Mouse (Mus musculus) CH12.LX (cell line): ENCODE data around the gene Foxc2. TPM values are rescaled to one million over a fixed set of nuclear protein-coding genes. Genes with fewer than 3 reads are reported as not detected.

Experiments
- DNase-seq: peaks from one replicate; pipeline ENCODE4 v3.0.0-alpha.2; 2013; ENCODE audit errors: extremely low read depth
- H3K27ac ChIP-seq: 2 replicates; pipeline ENCODE4 v1.5.1; 2012; ENCODE audit warnings: low read depth, mild to moderate bottlenecking, control low read depth, moderate library complexity; ENCODE audit not compliant: insufficient read depth
- H3K27me3 ChIP-seq: replicated peaks from 2 replicates; pipeline ENCODE3; 2012; ENCODE audit warnings: inconsistent platforms
- H3K36me3 ChIP-seq, 2 experiments: replicated peaks in 1 of 2; 2 replicates each; pipeline versions ENCODE3 to v1.6.1; 2012; ENCODE audit warnings: inconsistent platforms in 1 of 2, low read length in 1 of 2, mild to moderate bottlenecking in 1 of 2, mixed read lengths in 1 of 2, moderate library complexity in 1 of 2; ENCODE audit not compliant: control insufficient read depth in 1 of 2, insufficient read depth in 1 of 2
- H3K4me1 ChIP-seq, 2 experiments: 2 replicates each; pipeline ENCODE4 v1.6.1; 2012; ENCODE audit warnings: inconsistent platforms in 1 of 2, moderate library complexity in 1 of 2; ENCODE audit not compliant: insufficient read depth in 2 of 2, control insufficient read depth in 1 of 2
- H3K4me2 ChIP-seq: 2 replicates; pipeline ENCODE4 v1.6.1; 2012; ENCODE audit warnings: low read depth, mild to moderate bottlenecking, control low read depth; ENCODE audit not compliant: poor library complexity, insufficient read depth, severe bottlenecking
- H3K4me3 ChIP-seq, 3 experiments: fragments of 150-350 bp in 1 of 3; sonication (generic) in 1 of 3; replicated peaks in 1 of 3; 2 replicates each; pipeline versions ENCODE3 to v1.5.1; 2011 to 2012; ENCODE audit warnings: low read depth in 2 of 3, low read length in 2 of 3, mild to moderate bottlenecking in 2 of 3, moderate library complexity in 2 of 3, control low read depth in 1 of 3, improper control_type of control experiment in 1 of 3, inconsistent platforms in 1 of 3, mixed read lengths in 1 of 3; ENCODE audit not compliant: poor library complexity in 1 of 3
- H3K79me2 ChIP-seq: replicated peaks from 2 replicates; pipeline ENCODE4 v1.6.1; 2012; ENCODE audit warnings: mild to moderate bottlenecking, moderate library complexity; ENCODE audit not compliant: control insufficient read depth, poor library complexity, insufficient read depth, severe bottlenecking; ENCODE audit errors: extremely low read depth
- H3K9ac ChIP-seq: 2 replicates; pipeline ENCODE4 v1.6.1; 2012; ENCODE audit warnings: low read depth, mild to moderate bottlenecking, control low read depth, moderate library complexity; ENCODE audit not compliant: insufficient read depth
- H3K9me3 ChIP-seq: replicated peaks from 2 replicates; pipeline ENCODE3; 2012; ENCODE audit warnings: low read length, inconsistent platforms, mixed read lengths
- BHLHE40 ChIP-seq: IDR thresholded peaks from 2 replicates; pipeline ENCODE4 v1.6.1; 2011; ENCODE audit warnings: mild to moderate bottlenecking, low read depth, low read length, improper control_type of control experiment
- CHD2 ChIP-seq: IDR thresholded peaks from 2 replicates; pipeline ENCODE4 v1.6.1; 2011; ENCODE audit warnings: low read length, improper control_type of control experiment
- CTCF ChIP-seq, 2 experiments: IDR thresholded peaks in 1 of 2; conservative IDR thresholded peaks in 1 of 2; 2 replicates each; pipeline ENCODE4 v1.5.1; 2011 to 2012; ENCODE audit warnings: low read depth in 2 of 2, low read length in 2 of 2, improper control_type of control experiment in 1 of 2, inconsistent platforms in 1 of 2, mild to moderate bottlenecking in 1 of 2, moderate library complexity in 1 of 2
- E2F4 ChIP-seq: IDR thresholded peaks from 2 replicates; pipeline ENCODE4 v1.6.1; 2011; ENCODE audit warnings: low read depth, low read length, improper control_type of control experiment; ENCODE audit not compliant: insufficient replicate concordance
- ELF1 ChIP-seq: IDR thresholded peaks from 2 replicates; pipeline ENCODE4 v1.6.1; 2014; ENCODE audit warnings: low read depth, mild to moderate bottlenecking, inconsistent platforms, low read length, improper control_type of control experiment
- EP300 ChIP-seq: IDR thresholded peaks from 2 replicates; pipeline ENCODE4 v1.6.1; 2011; ENCODE audit warnings: low read length, improper control_type of control experiment
- ETS1 ChIP-seq: conservative IDR thresholded peaks from 2 replicates; pipeline ENCODE4 v1.6.1; 2012; ENCODE audit warnings: low read depth, mild to moderate bottlenecking, inconsistent platforms, low read length, improper control_type of control experiment, moderate library complexity
- GABPA ChIP-seq: IDR thresholded peaks from 2 replicates; pipeline ENCODE4 v1.6.1; 2012; ENCODE audit warnings: low read depth, low read length, improper control_type of control experiment, inconsistent platforms; ENCODE audit not compliant: insufficient replicate concordance
- HCFC1 ChIP-seq: IDR thresholded peaks from 2 replicates; pipeline ENCODE4 v1.6.1; 2012; ENCODE audit warnings: low read depth, mild to moderate bottlenecking, inconsistent platforms, low read length, improper control_type of control experiment
- IRF4 ChIP-seq: IDR thresholded peaks from 2 replicates; pipeline ENCODE4 v1.6.1; 2014; ENCODE audit warnings: low read depth, mild to moderate bottlenecking, inconsistent platforms, low read length, improper control_type of control experiment
- JUN ChIP-seq: IDR thresholded peaks from 2 replicates; pipeline ENCODE4 v1.6.1; 2011; ENCODE audit warnings: low read depth, mild to moderate bottlenecking, low read length, improper control_type of control experiment, moderate library complexity; ENCODE audit not compliant: insufficient read depth
- KAT2A ChIP-seq: IDR thresholded peaks from 2 replicates; pipeline ENCODE4 v1.6.1; 2012; ENCODE audit warnings: low read length, improper control_type of control experiment, inconsistent platforms; ENCODE audit not compliant: insufficient replicate concordance
- MAFK ChIP-seq: IDR thresholded peaks from 2 replicates; pipeline ENCODE4 v1.6.1; 2011; ENCODE audit warnings: low read length, improper control_type of control experiment; ENCODE audit not compliant: insufficient replicate concordance
- MAZ ChIP-seq: IDR thresholded peaks from 2 replicates; pipeline ENCODE4 v1.6.1; 2012; ENCODE audit warnings: low read depth, mild to moderate bottlenecking, inconsistent platforms, low read length, improper control_type of control experiment, moderate library complexity
- MEF2A ChIP-seq: IDR thresholded peaks from 2 replicates; pipeline ENCODE4 v1.6.1; 2014; ENCODE audit warnings: low read depth, mild to moderate bottlenecking, inconsistent platforms, low read length, improper control_type of control experiment, borderline replicate concordance
- MXI1 ChIP-seq: IDR thresholded peaks from 2 replicates; pipeline ENCODE4 v1.6.1; 2011; ENCODE audit warnings: mild to moderate bottlenecking, low read depth, low read length, improper control_type of control experiment
- PAX5 ChIP-seq: IDR thresholded peaks from 2 replicates; pipeline ENCODE4 v1.6.1; 2012; ENCODE audit warnings: low read length, inconsistent platforms, mixed read lengths
- POLR2A ChIP-seq: IDR thresholded peaks from 2 replicates; pipeline ENCODE4 v1.6.1; 2011; ENCODE audit warnings: low read depth, mild to moderate bottlenecking, improper control_type of control experiment, low read length
- RCOR1 ChIP-seq: conservative IDR thresholded peaks from 2 replicates; pipeline ENCODE4 v1.6.1; 2012; ENCODE audit warnings: low read depth, mild to moderate bottlenecking, inconsistent platforms, low read length, improper control_type of control experiment
- SIN3A ChIP-seq: IDR thresholded peaks from 2 replicates; pipeline ENCODE4 v1.6.1; 2012; ENCODE audit warnings: low read length, improper control_type of control experiment, inconsistent platforms
- TBP ChIP-seq: conservative IDR thresholded peaks from 2 replicates; pipeline ENCODE4 v1.6.1; 2011; ENCODE audit warnings: low read depth, low read length, improper control_type of control experiment
- TCF12 ChIP-seq: IDR thresholded peaks from 2 replicates; pipeline ENCODE4 v1.6.1; 2014; ENCODE audit warnings: low read depth, mild to moderate bottlenecking, inconsistent platforms, low read length, improper control_type of control experiment
- UBTF ChIP-seq: IDR thresholded peaks from 2 replicates; pipeline ENCODE4 v1.6.1; 2012; ENCODE audit warnings: low read depth, mild to moderate bottlenecking, inconsistent platforms, low read length, improper control_type of control experiment, moderate library complexity
- ZC3H11A ChIP-seq: IDR thresholded peaks from 2 replicates; pipeline ENCODE4 v1.6.1; 2012; ENCODE audit warnings: low read depth, mild to moderate bottlenecking, inconsistent platforms, low read length, improper control_type of control experiment
- ZKSCAN1 ChIP-seq: IDR thresholded peaks from 2 replicates; pipeline ENCODE4 v1.6.1; 2012; ENCODE audit warnings: low read depth, inconsistent platforms, low read length, improper control_type of control experiment, borderline replicate concordance
- ZNF384 ChIP-seq: IDR thresholded peaks from 2 replicates; pipeline ENCODE4 v1.6.1; 2012; ENCODE audit warnings: low read depth, low read length, improper control_type of control experiment, inconsistent platforms
- dilution Hi-C: fragments of 300-500 bp; cut with MboI; formaldehyde crosslinking; loops from 2 replicates; pipeline ENCODE4 v1.14.3; 2020; ENCODE audit warnings: low sequenced_read_pairs; ENCODE audit not compliant: extremely low pct_unique_long_range_greater_than_20kb, extremely low pct_ligation_motif_present
- in situ Hi-C: fragments of 300-500 bp; cut with MboI; formaldehyde crosslinking; loops from 3 replicates; pipeline ENCODE4 v1.14.3; 2019; ENCODE audit warnings: low sequenced_read_pairs, low pct_ligation_motif_present, low pct_unique_long_range_greater_than_20kb, mixed read lengths
- polyA plus RNA-seq: library from polyadenylated mRNA; unstranded; fragments of >175 nt; gene quantifications from 2 replicates; pipeline ENCODE4 v1.2.1, GENCODE M21; 2012; ENCODE audit warnings: low read depth; ENCODE audit not compliant: insufficient read length
- total RNA-seq, 2 experiments: library from RNA; depleted of rRNA; stranded (reverse); fragments of 300-350 nt in 1 of 2; fragments of >200 nt in 1 of 2; gene quantifications; 2 replicates each; pipeline ENCODE4 v1.2.3; 2012 to 2014

The Foxc2 gene
- total and polyA plus RNA-seq, 3 experiments = not detected

- Histone ChIP-seq H3K4me3 (no peak overlapping the region), H3K4me2 (no peak overlapping the region), H3K27ac (no peak overlapping the region), H3K9me3 (peaks cover 25% of the 10 kb centered on the region), H3K79me2 (no peaks in the 10 kb centered on the region), H3K9ac (no peak overlapping the region), H3K36me3 (no peaks in the 10 kb centered on the region), H3K4me1 (no peaks in the 10 kb centered on the region), H3K27me3 (peaks cover 65% of the 10 kb centered on the region)
- dilution Hi-C loops (no loop called here), in situ Hi-C loops (no loop called here)
- TF ChIP-seq MAFK (no peak), GABPA (no peak), CHD2 (no peak), EP300 (no peak), MEF2A (no peak), UBTF (no peak), MAZ (no peak), IRF4 (no peak), MXI1 (no peak), ZC3H11A (no peak), TCF12 (no peak), HCFC1 (no peak)
- no peak for DNase-seq
Observed at GRCm38 (mm10) chr8:121085561-121085960, 30.4 kb upstream of the Foxc2 start.

GRCm38 (mm10) chr8:121086004-121086900, 29.7 kb upstream of the Foxc2 start:
- dilution Hi-C loops = no loop called here
- H3K27me3 ChIP-seq = peaks cover 66% of the 10 kb centered on the region
- no peak overlapping the region for H3K9ac ChIP-seq
- no peak overlapping the region for H3K4me3 ChIP-seq
- H3K4me1 ChIP-seq = no peaks in the 10 kb centered on the region
- H3K36me3 ChIP-seq = no peaks in the 10 kb centered on the region
- H3K27ac ChIP-seq = no peak overlapping the region
- DNase-seq = no peak
- TF ChIP-seq CTCF (conservative IDR thresholded peaks at IDR 0.05 in 1 of 2, IDR thresholded peaks at IDR 0.05 in 1 of 2; ENCODE audit: low read depth in 2 of 2, low read length in 2 of 2) = no peak
- no peak for TF ChIP-seq TBP
- TF ChIP-seq ZNF384 = no peak
- no peak for TF ChIP-seq IRF4
- no peak for TF ChIP-seq KAT2A
- TF ChIP-seq UBTF = no peak
- TF ChIP-seq RCOR1 = no peak
- no peak for TF ChIP-seq JUN
- no peak for TF ChIP-seq SIN3A
- TF ChIP-seq E2F4 = no peak
- no peak for TF ChIP-seq PAX5
- no peak for TF ChIP-seq BHLHE40
- no peak for TF ChIP-seq POLR2A
- no peak for TF ChIP-seq ETS1
- no peak for TF ChIP-seq CHD2
- no peak for TF ChIP-seq ZKSCAN1
- no peak for TF ChIP-seq ELF1
- TF ChIP-seq, all 38 proteins: peak for 0
- in situ Hi-C loops = no loop called here
- no peaks in the 10 kb centered on the region for H3K79me2 ChIP-seq
- H3K4me2 ChIP-seq = no peak overlapping the region
- H3K9me3 ChIP-seq = peaks cover 24% of the 10 kb centered on the region
